Mouse (Mus musculus): ENCODE results near the gene Lypd5.

Lypd5 gene

GRCm38 (mm10) chr7:24348896-24349295 is at the start of gene Lypd5:
Gene Lypd5, plus strand, starts transcription at chr7:24349196.
- no peak for DNase-seq

- DNase-seq = peak; percentile 13
Measured at GRCm38 (mm10) chr7:24299823-24300481, 49.0 kb upstream of the Lypd5 start.

GRCm38 (mm10) chr7:24300771-24301282 is 48.2 kb upstream of the Lypd5 start, which contains the start of gene Zfp61:
Gene Zfp61, minus strand, starts transcription at chr7:24301232.
- DNase-seq = peak; percentile 86

- no peak for DNase-seq
Measured at GRCm38 (mm10) chr7:24315726-24316566, 33.0 kb upstream of the Lypd5 start.

- peak; percentile 93 for DNase-seq
Measured at GRCm38 (mm10) chr7:24316567-24317092, 32.4 kb upstream of the Lypd5 start, which contains the start of gene Zfp94. Gene Zfp94, minus strand, starts transcription at chr7:24316666.

- no peak for DNase-seq
Measured at GRCm38 (mm10) chr7:24318942-24319341, 30.1 kb upstream of the Lypd5 start.

- DNase-seq = no peak
Measured at GRCm38 (mm10) chr7:24322593-24322992, 26.4 kb upstream of the Lypd5 start.

GRCm38 (mm10) chr7:24325197-24325596 is 23.8 kb upstream of the Lypd5 start:
- no peak for DNase-seq

- DNase-seq = no peak
Measured at GRCm38 (mm10) chr7:24325675-24326128, 23.3 kb upstream of the Lypd5 start.

GRCm38 (mm10) chr7:24326273-24327135 is 22.5 kb upstream of the Lypd5 start:
- no peak for DNase-seq

GRCm38 (mm10) chr7:24327281-24327975 is 21.6 kb upstream of the Lypd5 start:
- no peak for DNase-seq

GRCm38 (mm10) chr7:24333304-24333986 is 15.6 kb upstream of the Lypd5 start, which contains the start of gene Tescl:
Gene Tescl, minus strand, starts transcription at chr7:24333936.
- no peak for DNase-seq

- DNase-seq = peak; percentile 74
Measured at GRCm38 (mm10) chr7:24335699-24336309, 13.2 kb upstream of the Lypd5 start.

GRCm38 (mm10) chr7:24338241-24338640 is 10.8 kb upstream of the Lypd5 start:
- no peak for DNase-seq

GRCm38 (mm10) chr7:24343701-24344272 is 5.2 kb upstream of the Lypd5 start:
- DNase-seq = no peak

- no peak for DNase-seq
Measured at GRCm38 (mm10) chr7:24346444-24346843, 2.6 kb upstream of the Lypd5 start.

GRCm38 (mm10) chr7:24355646-24356045 is 6.7 kb downstream of the Lypd5 start:
- no peak for DNase-seq

GRCm38 (mm10) chr7:24356081-24356480 is 7.1 kb downstream of the Lypd5 start:
- DNase-seq = no peak

- DNase-seq = peak; percentile 69
Measured at GRCm38 (mm10) chr7:24357899-24358298, 8.9 kb downstream of the Lypd5 start.

- peak; percentile 49 for DNase-seq
Measured at GRCm38 (mm10) chr7:24359269-24359668, 10.3 kb downstream of the Lypd5 start.

Data from liver (tissue).